In the genomic region with DNA sequence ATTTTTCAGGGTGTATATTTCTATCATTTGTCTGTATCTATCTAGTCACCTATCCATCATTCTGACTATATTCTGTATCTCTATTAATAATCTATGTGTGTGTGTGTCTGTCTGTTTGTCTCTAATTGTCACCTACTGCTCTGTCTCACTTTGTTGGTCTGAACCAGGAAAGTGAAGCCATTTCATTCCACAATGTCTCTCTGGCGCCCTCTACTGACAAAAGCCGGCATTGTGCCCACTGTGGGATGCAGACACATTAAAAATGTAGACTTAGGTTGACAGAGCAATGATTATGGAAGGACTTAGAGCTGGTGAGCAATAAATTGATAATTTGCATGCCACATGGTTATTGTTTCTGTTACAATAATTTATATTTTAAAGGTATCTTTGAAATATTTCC, we compare ENCODE assay signal across 1 mouse cellular context.
TF ChIP-seq lines count a peak whose summit lies in the region.

No protein-coding gene starts in this region.

TF ChIP-seq in MEL, 35 proteins besides CTCF, POLR2A, EP300 and RAD21:
- no peak for TF ChIP-seq SIN3A (IDR thresholded peaks at IDR 0.05; ENCODE audit: low read length)
- no peak for TF ChIP-seq CHD1 (IDR thresholded peaks at IDR 0.05; ENCODE audit: low read depth, low read length)
- 0 out of 2 replicates have a peak, but pooled peaks have one; percentile 8 for TF ChIP-seq ELF1 (IDR thresholded peaks at IDR 0.05; ENCODE audit: low read depth, low read length)
- TF ChIP-seq USF2 (IDR thresholded peaks at IDR 0.05; ENCODE audit: borderline replicate concordance in 1 of 2, insufficient read depth in 1 of 2, low read depth in 1 of 2, low read length in 2 of 2): no peak
- TF ChIP-seq KAT2A (conservative IDR thresholded peaks at IDR 0.05; ENCODE audit: low read depth, low read length): no peak
- TF ChIP-seq CHD2 (IDR thresholded peaks at IDR 0.05; ENCODE audit: low read length): no peak
- TF ChIP-seq SMC3 (IDR thresholded peaks at IDR 0.05; ENCODE audit: low read depth, low read length): peak; percentile 96
- 0 out of 2 replicates have a peak, but pooled peaks have one; percentile 16 for TF ChIP-seq TCF12 (IDR thresholded peaks at IDR 0.05; ENCODE audit: low read depth, low read length)
- TF ChIP-seq MAZ (IDR thresholded peaks at IDR 0.05; ENCODE audit: low read depth, low read length): no peak
- TF ChIP-seq JUND (IDR thresholded peaks at IDR 0.05; ENCODE audit: low read depth, low read length): no peak
- no peak for TF ChIP-seq E2F4 (IDR thresholded peaks at IDR 0.05; ENCODE audit: borderline replicate concordance, low read depth, low read length)
- TF ChIP-seq TAL1 (IDR thresholded peaks at IDR 0.05; ENCODE audit: low read length): no peak
- peak; percentile 94 for TF ChIP-seq ZC3H11A (IDR thresholded peaks at IDR 0.05; ENCODE audit: low read depth, low read length)
